ENCODE assay signal across 11 mouse cellular contexts in the genomic region with DNA sequence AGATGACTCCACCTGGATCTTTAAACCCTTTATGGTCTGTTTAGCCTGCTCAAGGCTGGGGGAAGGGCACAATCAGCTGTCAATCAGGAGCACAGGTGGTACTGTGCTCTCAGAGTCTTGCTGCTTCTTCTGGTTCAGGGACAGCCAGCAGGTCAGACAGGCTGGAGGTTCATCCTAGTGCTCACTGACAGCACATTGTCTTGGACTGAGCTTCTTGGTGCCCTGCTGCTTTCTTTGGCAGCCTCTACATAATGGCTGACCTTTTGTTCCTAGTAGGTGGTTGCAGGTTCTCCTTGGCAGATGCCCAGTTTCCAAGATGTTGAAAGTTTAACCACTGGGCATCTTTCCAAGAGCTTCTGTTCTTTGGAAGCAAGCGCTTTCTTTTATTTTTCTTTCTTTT. TPM values are rescaled to one million over a fixed set of nuclear protein-coding genes. Genes with fewer than 3 reads are reported as not detected.
DNase-seq lines count a peak whose midpoint lies in the region; ATAC-seq and TF ChIP-seq lines count a peak whose summit lies in the region.
"Had no signal": no experiment of that assay in that cellular context is flagged by ENCODE, and none has a peak within 500 bp of the region (broad histone marks: within the 10 kb centered on the region; RNA-seq: fewer than 3 reads in every experiment).

No protein-coding gene starts in this region.

- H3K27ac ChIP-seq in midbrain, embryonic 13.5 days: no peak overlapping the region
- H3K27ac ChIP-seq: embryonic facial prominence, embryonic 15.5 days; heart, embryonic 15.5 days; limb, embryonic 12.5 days had no signal

- H3K9me3 ChIP-seq in midbrain, embryonic 13.5 days: no peaks in the 10 kb centered on the region
- H3K9me3 ChIP-seq: embryonic facial prominence, embryonic 15.5 days; heart, embryonic 15.5 days; limb, embryonic 12.5 days had no signal

- no peak for ATAC-seq in midbrain, embryonic 13.5 days

- intact Hi-C loops in heart, postnatal 10 days (cut with DNase I): no loop called here

- no peak overlapping the region for H3K4me3 ChIP-seq in midbrain, embryonic 13.5 days (replicated peaks)
- H3K4me3 ChIP-seq: embryonic facial prominence, embryonic 15.5 days; heart, embryonic 15.5 days; limb, embryonic 12.5 days had no signal

- H3K4me2 ChIP-seq in midbrain, embryonic 13.5 days (replicated peaks): no peak overlapping the region
- H3K4me2 ChIP-seq: embryonic facial prominence, embryonic 15.5 days; heart, embryonic 15.5 days; limb, embryonic 12.5 days had no signal

- no peaks in the 10 kb centered on the region for H3K36me3 ChIP-seq in midbrain, embryonic 13.5 days
- H3K36me3 ChIP-seq: embryonic facial prominence, embryonic 15.5 days; heart, embryonic 15.5 days; limb, embryonic 12.5 days had no signal

- no peak for TF ChIP-seq POLR2A in brain, embryonic 14.5 days (IDR thresholded peaks at IDR 0.05; ENCODE audit: borderline replicate concordance, extremely low read depth, insufficient read depth, insufficient read length, poor library complexity, severe bottlenecking)

- 93% methylated on average over 1 of the region's 1 CpGs for WGBS in midbrain, embryonic 13.5 days

- H3K9ac ChIP-seq in midbrain, embryonic 13.5 days (replicated peaks): no peak overlapping the region
- H3K9ac ChIP-seq: embryonic facial prominence, embryonic 15.5 days; heart, embryonic 15.5 days; limb, embryonic 12.5 days had no signal

- no peaks in the 10 kb centered on the region for H3K27me3 ChIP-seq in midbrain, embryonic 13.5 days
- H3K27me3 ChIP-seq: embryonic facial prominence, embryonic 15.5 days; heart, embryonic 15.5 days; limb, embryonic 12.5 days had no signal

- peak; percentile 20 to 23 for DNase-seq in heart, adult 18-20 months
- DNase-seq in heart, postnatal 10 days: no peak
- peak; percentile 20 for DNase-seq in 3T3-L1 (ENCODE audit: low read depth, low spot score)
- peak; percentile 53 for DNase-seq in brain, embryonic 14.5 days (ENCODE audit: low read depth)
- DNase-seq in kidney, postnatal 14 days: peak; percentile 89
- DNase-seq in spleen, postnatal 4 days (ENCODE audit: low spot score in 2 of 2): no peak
- no peak for DNase-seq in gastrocnemius, adult 8-10 months (ENCODE audit: low spot score in 2 of 2)

- TF ChIP-seq CTCF in brain, embryonic 14.5 days (IDR thresholded peaks at IDR 0.05; ENCODE audit: borderline replicate concordance, extremely low read depth, insufficient read depth, insufficient read length): no peak

- no peaks in the 10 kb centered on the region for H3K4me1 ChIP-seq in midbrain, embryonic 13.5 days (replicated peaks)
- H3K4me1 ChIP-seq: embryonic facial prominence, embryonic 15.5 days; heart, embryonic 15.5 days; limb, embryonic 12.5 days had no signal

RNA-seq across cellular contexts. Expression of a gene that starts 55.1 kb away (rescaled TPM):
- total RNA-seq in heart, adult 18-20 months (2021): under 1 TPM; 0.07 to 0.18 TPM
- total RNA-seq in heart, postnatal 10 days (2021): under 1 TPM; 0.14 to 0.20 TPM
- 50.3 and 63.0 TPM in 2 replicates for polyA plus RNA-seq in brain, embryonic 14.5 days (2012; rRNA removed)
- polyA plus RNA-seq in midbrain, embryonic 13.5 days (2015; fragmentation: Nextera tagmentation; extraction: Ambion mirVana): 14.9 and 15.9 TPM in 2 replicates
- under 1 TPM in 1 of 4 experiments, not detected in 3; 0.10 TPM for total RNA-seq in gastrocnemius, adult 8-10 months (2022)

Comparison
In these comparisons a context has a peak if more than half of its experiments do, and no peak if none do; other contexts are left out.
1. DNase-seq: peak in heart, adult 18-20 months (2 of 2), 3T3-L1 (single experiment), brain, embryonic 14.5 days (single experiment) and kidney, postnatal 14 days (single experiment); none in heart, postnatal 10 days (0 of 2), spleen, postnatal 4 days (0 of 2) and gastrocnemius, adult 8-10 months (0 of 2).